Mouse (Mus musculus) kidney, postnatal 10 days (tissue): Measurements from ENCODE around the gene Tigit.

Experiments
- DNase-seq: peaks from one replicate; pipeline ENCODE4 v3.0.0; 2021; ENCODE audit warnings: mixed read lengths

The Tigit gene

GRCm38 (mm10) chr16:43663978-43664579 lies at the start of gene Tigit:
Gene Tigit (minus strand): TSS chr16:43664146.
- DNase-seq = no peak

- DNase-seq = no peak
These were observed 47.4 kb upstream of the Tigit start for GRCm38 (mm10) chr16:43711361-43711760.

GRCm38 (mm10) chr16:43710651-43711050 lies 46.7 kb upstream of the Tigit start:
- no peak for DNase-seq

- DNase-seq = no peak
These were observed 46.2 kb upstream of the Tigit start for GRCm38 (mm10) chr16:43710134-43710475.

- no peak for DNase-seq
These were observed 45.6 kb upstream of the Tigit start for GRCm38 (mm10) chr16:43709432-43710133.

GRCm38 (mm10) chr16:43709062-43709413 lies 45.1 kb upstream of the Tigit start:
- DNase-seq = no peak

- DNase-seq = no peak
These were observed 44.6 kb upstream of the Tigit start for GRCm38 (mm10) chr16:43708335-43709061.

- no peak for DNase-seq
These were observed 38.0 kb upstream of the Tigit start for GRCm38 (mm10) chr16:43701765-43702504.

GRCm38 (mm10) chr16:43700575-43700974 lies 36.6 kb upstream of the Tigit start:
- DNase-seq = no peak

GRCm38 (mm10) chr16:43698735-43699649 lies 35.0 kb upstream of the Tigit start:
- DNase-seq = no peak

- no peak for DNase-seq
These were observed 33.8 kb upstream of the Tigit start for GRCm38 (mm10) chr16:43697772-43698171.

GRCm38 (mm10) chr16:43695852-43696251 lies 31.9 kb upstream of the Tigit start:
- no peak for DNase-seq

GRCm38 (mm10) chr16:43694104-43694503 lies 30.2 kb upstream of the Tigit start:
- DNase-seq = no peak

GRCm38 (mm10) chr16:43692611-43693010 lies 28.7 kb upstream of the Tigit start:
- DNase-seq = no peak

GRCm38 (mm10) chr16:43691741-43692140 lies 27.8 kb upstream of the Tigit start:
- no peak for DNase-seq

GRCm38 (mm10) chr16:43690912-43691311 lies 27.0 kb upstream of the Tigit start:
- no peak for DNase-seq

GRCm38 (mm10) chr16:43690211-43690690 lies 26.3 kb upstream of the Tigit start:
- no peak for DNase-seq

- DNase-seq = no peak
These were observed 24.0 kb upstream of the Tigit start for GRCm38 (mm10) chr16:43687968-43688367.

- DNase-seq = no peak
These were observed 10.5 kb upstream of the Tigit start for GRCm38 (mm10) chr16:43674400-43674799.

GRCm38 (mm10) chr16:43672697-43673096 lies 8.8 kb upstream of the Tigit start:
- no peak for DNase-seq

- no peak for DNase-seq
These were observed 8.0 kb upstream of the Tigit start for GRCm38 (mm10) chr16:43671972-43672371.

GRCm38 (mm10) chr16:43668294-43668693 lies 4.3 kb upstream of the Tigit start:
- DNase-seq = no peak
